Mouse (Mus musculus) embryonic facial prominence, embryonic 10.5 days (tissue): Measurements from ENCODE around the gene Coq9. TPM values are rescaled to one million over a fixed set of nuclear protein-coding genes. Genes with fewer than 3 reads are reported as not detected.

Experiments
- DNase-seq: peaks from one replicate; pipeline ENCODE4 v3.0.0-alpha.2; 2017; ENCODE audit warnings: low spot score
- H3K27ac ChIP-seq: fragments of 300-500 bp; sonication (generic); replicated peaks from 2 replicates; pipeline ENCODE4 v1.5.1; 2016; ENCODE audit warnings: mild to moderate bottlenecking
- H3K27me3 ChIP-seq: fragments of 300-500 bp; sonication (generic); replicated peaks from 2 replicates; pipeline ENCODE4 v1.6.1; 2016; ENCODE audit warnings: low read depth, mild to moderate bottlenecking; ENCODE audit not compliant: poor library complexity, severe bottlenecking
- H3K36me3 ChIP-seq: fragments of 300-500 bp; sonication (generic); replicated peaks from 2 replicates; pipeline ENCODE4 v1.6.1; 2016; ENCODE audit warnings: mild to moderate bottlenecking, moderate library complexity
- H3K4me1 ChIP-seq: fragments of 300-500 bp; sonication (generic); 2 replicates; pipeline ENCODE4 v1.6.1; 2016
- H3K4me3 ChIP-seq: fragments of 300-500 bp; sonication (generic); 2 replicates; pipeline ENCODE4 v1.5.1; 2016; ENCODE audit warnings: mild to moderate bottlenecking, moderate library complexity
- H3K9me3 ChIP-seq: fragments of 300-500 bp; sonication (generic); 2 replicates; pipeline ENCODE4 v1.6.1; 2016; ENCODE audit warnings: mild to moderate bottlenecking
- WGBS: fragments of 180-500 bp; shearing (Covaris S2); methylation state at CpG from one replicate; pipeline ENCODE4 v1.1.7; 2016; 5-methylcytosine and 5-hydroxymethylcytosine counted together
- polyA plus RNA-seq: library from polyadenylated mRNA; unstranded; fragments of >200 nt; fragmentation: Nextera tagmentation; extraction: Ambion mirVana; gene quantifications from 2 replicates; pipeline ENCODE4 v1.2.1, GENCODE M21; 2016

The Coq9 gene
- polyA plus RNA-seq, 1 experiment from 2014 or later, result 48.1 TPM

- Histone ChIP-seq H3K9me3 (no peaks in the 10 kb centered on the region), H3K27ac (no peak overlapping the region), H3K4me3 (no peak overlapping the region), H3K27me3 (no peaks in the 10 kb centered on the region), H3K4me1 (peaks cover 9% of the 10 kb centered on the region), H3K36me3 (no peaks in the 10 kb centered on the region)
- 84% methylated on average over 6 of the region's 6 CpGs for WGBS
- no peak for DNase-seq
These were observed 29.7 kb upstream of the Coq9 start for GRCm38 (mm10) chr8:94808372-94808771.

- Histone ChIP-seq H3K36me3 (no peaks in the 10 kb centered on the region), H3K27ac (no peak within 1 kb of the TSS), H3K4me1 (peaks cover 9% of the 10 kb centered on the region), H3K27me3 (no peaks in the 10 kb centered on the region), H3K4me3 (no peak within 1 kb of the TSS), H3K9me3 (no peaks in the 10 kb centered on the region)
- DNase-seq, result no peak
- 69% methylated on average over 3 of the region's 3 CpGs for WGBS
These were observed 28.0 kb upstream of the Coq9 start, which contains the start of gene Ccl17 for GRCm38 (mm10) chr8:94810153-94810552. Gene Ccl17, plus strand, starts transcription at chr8:94810453.

DNA sequence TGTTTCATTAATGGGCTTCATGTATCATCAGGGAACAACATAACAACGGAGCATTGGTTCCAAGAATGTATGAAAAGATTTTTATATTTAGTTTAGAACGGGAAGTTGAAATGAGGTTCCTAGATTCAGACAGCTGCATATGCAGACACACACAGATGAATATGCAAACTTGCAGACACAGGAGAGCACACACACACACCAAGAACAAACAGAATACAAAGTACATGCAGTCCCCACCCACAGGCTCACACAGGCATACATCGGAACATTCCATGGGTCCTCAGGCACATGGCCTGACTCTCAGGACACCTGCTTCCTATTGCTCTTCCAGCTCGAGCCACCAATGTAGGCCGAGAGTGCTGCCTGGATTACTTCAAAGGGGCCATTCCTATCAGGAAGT, 27.3 kb upstream of the Coq9 start:
- Histone ChIP-seq H3K27me3 (no peaks in the 10 kb centered on the region), H3K4me1 (peaks cover 9% of the 10 kb centered on the region), H3K27ac (no peak overlapping the region), H3K4me3 (no peak overlapping the region), H3K9me3 (no peaks in the 10 kb centered on the region), H3K36me3 (no peaks in the 10 kb centered on the region)
- no peak for DNase-seq
- 83% methylated on average over 5 of the region's 5 CpGs for WGBS

GRCm38 (mm10) chr8:94811654-94812053, 26.5 kb upstream of the Coq9 start:
- Histone ChIP-seq H3K36me3 (no peaks in the 10 kb centered on the region), H3K27me3 (no peaks in the 10 kb centered on the region), H3K4me3 (no peak overlapping the region), H3K27ac (no peak overlapping the region), H3K9me3 (no peaks in the 10 kb centered on the region), H3K4me1 (peaks cover 9% of the 10 kb centered on the region)
- 78% methylated on average over 6 of the region's 6 CpGs for WGBS
- no peak for DNase-seq

DNA sequence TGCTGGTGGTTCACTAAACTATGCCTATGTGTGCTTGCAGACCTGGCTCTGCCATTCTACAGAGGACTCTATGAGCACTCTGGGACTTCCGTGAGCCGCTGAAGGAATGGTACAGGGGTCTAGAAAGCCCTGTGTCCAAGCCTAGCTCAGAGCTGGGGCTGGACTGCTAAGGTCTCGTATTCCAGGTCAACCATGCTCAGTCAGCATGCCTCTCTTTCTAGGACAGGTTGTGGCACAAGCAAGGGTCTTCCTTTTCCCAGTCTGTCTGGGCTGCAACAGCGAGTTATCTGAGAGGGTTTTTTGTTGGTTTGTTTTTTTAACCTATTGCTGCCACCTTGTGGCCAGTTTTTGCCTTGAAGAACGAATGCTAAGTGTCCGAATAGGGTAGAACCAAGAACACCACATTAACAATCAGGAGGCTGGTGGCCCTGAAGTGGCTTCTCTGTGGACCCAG, 25.4 kb upstream of the Coq9 start:
- Histone ChIP-seq H3K27ac (peak overlapping the region; percentile 10; the same call in 1 of the 2 replicates), H3K36me3 (no peaks in the 10 kb centered on the region), H3K4me3 (peak overlapping the region; percentile 39; the same call in 1 of the 2 replicates), H3K9me3 (no peaks in the 10 kb centered on the region), H3K4me1 (peaks cover 9% of the 10 kb centered on the region), H3K27me3 (no peaks in the 10 kb centered on the region)
- WGBS, result 29% methylated on average over 6 of the region's 6 CpGs
- peak; percentile 78 for DNase-seq

DNA sequence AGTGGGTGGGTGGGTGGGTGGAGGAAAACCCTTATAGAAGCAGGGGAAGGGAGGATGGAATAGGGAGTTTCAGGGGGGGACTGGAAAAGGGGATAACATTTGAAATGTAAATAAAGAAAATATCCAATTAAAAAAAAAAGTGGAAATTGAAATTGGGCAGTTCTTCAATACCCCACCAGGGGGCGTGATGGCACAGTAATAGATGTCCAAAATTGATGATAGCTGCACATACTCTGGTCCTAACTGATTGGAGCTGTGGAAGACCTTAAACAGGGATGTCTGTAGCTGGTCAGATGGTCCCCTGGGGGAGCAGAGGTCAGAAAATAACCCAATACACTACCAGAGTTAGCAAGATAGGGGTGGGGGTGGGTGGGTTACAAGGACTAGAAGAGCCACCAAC, 23.6 kb upstream of the Coq9 start:
- H3K36me3 ChIP-seq, result no peaks in the 10 kb centered on the region
- no peak for DNase-seq
- WGBS, result 0% methylated on average over 1 of the region's 1 CpGs
- H3K9me3 ChIP-seq, result no peaks in the 10 kb centered on the region
- no peak overlapping the region for H3K27ac ChIP-seq
- no peak overlapping the region for H3K4me3 ChIP-seq
- H3K4me1 ChIP-seq, result peaks cover 6% of the 10 kb centered on the region
- H3K27me3 ChIP-seq, result no peaks in the 10 kb centered on the region

DNA sequence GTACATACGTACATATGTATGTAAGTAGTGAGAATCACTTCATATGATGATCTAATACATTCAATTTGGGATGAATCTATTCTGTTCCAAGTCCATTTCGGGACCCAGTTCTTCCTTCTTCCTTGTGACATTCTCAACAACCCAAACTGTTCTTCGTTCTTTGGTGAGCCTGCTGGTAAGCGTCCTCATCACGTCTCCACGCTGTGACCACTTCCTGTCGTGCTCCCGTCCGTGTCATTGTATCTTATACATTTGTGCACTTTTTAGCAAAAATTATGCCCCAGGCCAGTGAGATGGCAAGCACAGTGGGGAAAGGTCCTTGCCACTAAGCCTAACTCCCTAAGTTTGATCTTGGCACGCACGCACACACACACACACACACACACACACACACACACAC, 20.2 kb upstream of the Coq9 start:
- DNase-seq, result no peak
- Histone ChIP-seq H3K36me3 (peaks cover 34% of the 10 kb centered on the region), H3K4me1 (peaks cover 5% of the 10 kb centered on the region; the same call in 1 of the 2 replicates), H3K27ac (no peak overlapping the region), H3K9me3 (no peaks in the 10 kb centered on the region), H3K27me3 (no peaks in the 10 kb centered on the region), H3K4me3 (no peak overlapping the region)
- 92% methylated on average over 11 of the region's 11 CpGs for WGBS

DNA sequence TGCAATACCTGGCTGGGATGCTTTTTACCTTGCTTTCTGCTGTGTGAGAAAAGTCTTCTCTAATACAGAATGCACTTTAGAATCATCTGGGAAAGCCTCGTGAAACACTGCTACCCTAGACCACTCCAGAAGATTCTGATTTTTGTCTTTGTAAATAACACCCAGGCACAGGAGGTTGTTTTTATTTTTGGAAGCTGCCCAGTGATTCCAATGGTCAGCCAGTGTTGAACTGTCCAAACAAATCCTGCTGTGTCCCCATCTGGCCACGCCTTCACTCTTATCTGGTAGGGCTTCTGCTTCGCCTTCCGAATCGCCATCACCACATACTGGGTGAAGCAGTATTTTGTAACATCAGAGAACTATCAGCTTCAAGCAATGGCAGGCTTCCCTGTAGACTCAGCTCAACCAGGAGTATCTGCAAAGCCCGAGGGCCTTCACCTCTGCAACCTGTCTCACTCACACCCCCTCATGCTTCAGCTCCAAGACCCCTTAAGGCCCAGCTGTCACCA, 18.4 kb upstream of the Coq9 start:
- Histone ChIP-seq H3K4me1 (peaks cover 7% of the 10 kb centered on the region; the same call in 1 of the 2 replicates), H3K9me3 (no peaks in the 10 kb centered on the region), H3K36me3 (peaks cover 52% of the 10 kb centered on the region), H3K4me3 (no peak overlapping the region), H3K27me3 (no peaks in the 10 kb centered on the region), H3K27ac (no peak overlapping the region)
- 79% methylated on average over 6 of the region's 6 CpGs for WGBS
- DNase-seq, result no peak

GRCm38 (mm10) chr8:94820553-94820952, 17.6 kb upstream of the Coq9 start:
- Histone ChIP-seq H3K4me3 (no peak overlapping the region), H3K9me3 (no peaks in the 10 kb centered on the region), H3K27ac (no peak overlapping the region), H3K27me3 (no peaks in the 10 kb centered on the region), H3K36me3 (peaks cover 60% of the 10 kb centered on the region), H3K4me1 (peaks cover 7% of the 10 kb centered on the region; the same call in 1 of the 2 replicates)
- 83% methylated on average over 7 of the region's 7 CpGs for WGBS
- no peak for DNase-seq

- Histone ChIP-seq H3K27me3 (no peaks in the 10 kb centered on the region), H3K9me3 (no peaks in the 10 kb centered on the region), H3K4me1 (peaks cover 7% of the 10 kb centered on the region; the same call in 1 of the 2 replicates), H3K27ac (no peak overlapping the region), H3K36me3 (peaks cover 68% of the 10 kb centered on the region), H3K4me3 (no peak overlapping the region)
- WGBS, result 88% methylated on average over 2 of the region's 2 CpGs
- DNase-seq, result no peak
These were observed 16.7 kb upstream of the Coq9 start for GRCm38 (mm10) chr8:94821381-94821780.

- peak; percentile 65 for DNase-seq
- 81% methylated on average over 23 of the region's 23 CpGs for WGBS
- H3K27me3 ChIP-seq, result no peaks in the 10 kb centered on the region
- H3K36me3 ChIP-seq, result peaks cover 81% of the 10 kb centered on the region
- H3K4me3 ChIP-seq, result no peak overlapping the region
- no peaks in the 10 kb centered on the region for H3K9me3 ChIP-seq
- peaks cover 7% of the 10 kb centered on the region; the same call in 1 of the 2 replicates for H3K4me1 ChIP-seq
- H3K27ac ChIP-seq, result no peak overlapping the region
These were observed 15.2 kb upstream of the Coq9 start for GRCm38 (mm10) chr8:94822637-94823560.

DNA sequence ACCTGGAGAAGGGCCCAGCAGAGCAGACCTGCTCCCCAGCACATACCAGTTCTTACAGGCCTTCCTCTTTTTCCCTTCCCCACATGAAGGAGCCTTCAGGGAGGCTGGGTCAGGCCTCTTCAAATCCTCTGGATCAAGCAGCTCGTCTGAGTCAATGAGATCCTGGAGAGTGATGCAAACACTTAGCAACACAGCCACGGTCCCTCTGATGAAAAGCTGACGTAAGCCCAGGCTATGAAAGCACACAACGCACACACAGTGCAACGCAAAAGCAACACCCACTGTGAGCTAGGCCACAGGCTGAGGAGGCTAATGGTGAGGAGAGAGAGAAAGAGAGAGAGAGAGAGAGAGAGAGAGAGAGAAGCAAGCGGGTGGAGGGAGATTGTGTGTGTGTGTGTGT, 13.0 kb upstream of the Coq9 start:
- Histone ChIP-seq H3K9me3 (peaks cover under 1% of the 10 kb centered on the region; the same call in 1 of the 2 replicates), H3K27ac (no peak overlapping the region), H3K36me3 (peaks cover 98% of the 10 kb centered on the region), H3K4me3 (no peak overlapping the region), H3K4me1 (peaks cover 7% of the 10 kb centered on the region; the same call in 1 of the 2 replicates), H3K27me3 (no peaks in the 10 kb centered on the region)
- no peak for DNase-seq
- 90% methylated on average over 6 of the region's 6 CpGs for WGBS

- H3K36me3 ChIP-seq, result peaks cover 98% of the 10 kb centered on the region
- H3K4me3 ChIP-seq, result no peak overlapping the region
- H3K27ac ChIP-seq, result no peak overlapping the region
- H3K27me3 ChIP-seq, result no peaks in the 10 kb centered on the region
- H3K9me3 ChIP-seq, result peaks cover 5% of the 10 kb centered on the region; the same call in 1 of the 2 replicates
- DNase-seq, result no peak
- H3K4me1 ChIP-seq, result peaks cover 7% of the 10 kb centered on the region; the same call in 1 of the 2 replicates
- 89% methylated on average over 5 of the region's 5 CpGs for WGBS
These were observed 11.9 kb upstream of the Coq9 start for GRCm38 (mm10) chr8:94826210-94826609.
